Mouse (Mus musculus) intestine, embryonic 14.5 days (tissue): ENCODE data around the gene Tcf20. TPM values are rescaled to one million over a fixed set of nuclear protein-coding genes. Genes with fewer than 3 reads are reported as not detected.

Experiments
- ATAC-seq: fragments of 200-750 bp; cut with Nextera tagmentation; replicated peaks from 2 replicates; pipeline ENCODE4 v1.8.0; 2017; ENCODE audit warnings: low read depth, moderate number of reproducible peaks, moderate TSS enrichment, moderate library complexity; ENCODE audit not compliant: low FRiP score, low TSS enrichment
- DNase-seq: peaks from one replicate; pipeline ENCODE4 v3.0.0-alpha.2; 2018; ENCODE audit warnings: low spot score
- H3K27ac ChIP-seq: fragments of 300-500 bp; sonication (generic); 2 replicates; pipeline ENCODE4 v1.5.1; 2014; ENCODE audit warnings: low read depth, mild to moderate bottlenecking, control low read depth
- H3K27me3 ChIP-seq: fragments of 300-500 bp; sonication (generic); replicated peaks from 2 replicates; pipeline ENCODE4 v1.6.1; 2014; ENCODE audit warnings: low read length, control low read depth; ENCODE audit not compliant: control insufficient read depth, insufficient read depth
- H3K36me3 ChIP-seq: fragments of 300-500 bp; sonication (generic); 2 replicates; pipeline ENCODE4 v1.6.1; 2014; ENCODE audit warnings: low read length, control low read depth; ENCODE audit not compliant: control insufficient read depth, insufficient read depth
- H3K4me1 ChIP-seq: fragments of 300-500 bp; sonication (generic); replicated peaks from 2 replicates; pipeline ENCODE4 v1.6.1; 2014; ENCODE audit warnings: low read length, control low read depth, mixed read lengths; ENCODE audit not compliant: control insufficient read depth, insufficient read depth
- H3K4me2 ChIP-seq: fragments of 300-500 bp; sonication (generic); 2 replicates; pipeline ENCODE4 v1.6.1; 2014; ENCODE audit warnings: low read length
- H3K4me3 ChIP-seq: fragments of 300-500 bp; sonication (generic); 2 replicates; pipeline ENCODE4 v1.5.1; 2014; ENCODE audit warnings: low read depth, low read length, control low read depth, mixed read lengths
- H3K9ac ChIP-seq: fragments of 300-500 bp; sonication (generic); 2 replicates; pipeline ENCODE4 v1.6.1; 2014; ENCODE audit warnings: mild to moderate bottlenecking, low read length
- H3K9me3 ChIP-seq: fragments of 300-500 bp; sonication (generic); 2 replicates; pipeline ENCODE4 v1.6.1; 2016; ENCODE audit warnings: low read length, control low read depth; ENCODE audit not compliant: control insufficient read depth
- WGBS: fragments of 180-500 bp; shearing (Covaris S2); extraction: QIAGEN DNeasy Blood & Tissue Kit; methylation state at CpG from one replicate; pipeline ENCODE4 v1.1.7; 2014; 5-methylcytosine and 5-hydroxymethylcytosine counted together
- polyA plus RNA-seq: library from polyadenylated mRNA; unstranded; fragments of >200 nt; fragmentation: Nextera tagmentation; extraction: Ambion mirVana; gene quantifications from 2 replicates; pipeline ENCODE4 v1.2.1, GENCODE M21; 2014

Tcf20 gene
- polyA plus RNA-seq, 1 experiment from 2014 or later, result 11.7 TPM

- Histone ChIP-seq H3K9me3 (no peaks in the 10 kb centered on the region), H3K4me3 (no peak overlapping the region), H3K9ac (no peak overlapping the region), H3K27ac (no peak overlapping the region), H3K36me3 (no peaks in the 10 kb centered on the region), H3K4me1 (peaks cover 71% of the 10 kb centered on the region), H3K4me2 (no peak overlapping the region), H3K27me3 (no peaks in the 10 kb centered on the region)
- no peak for ATAC-seq
- WGBS, result 40% methylated on average over 8 of the region's 8 CpGs
- DNase-seq, result no peak
Observed at GRCm38 (mm10) chr15:82941733-82942132, 45.9 kb downstream of the Tcf20 start.

DNA sequence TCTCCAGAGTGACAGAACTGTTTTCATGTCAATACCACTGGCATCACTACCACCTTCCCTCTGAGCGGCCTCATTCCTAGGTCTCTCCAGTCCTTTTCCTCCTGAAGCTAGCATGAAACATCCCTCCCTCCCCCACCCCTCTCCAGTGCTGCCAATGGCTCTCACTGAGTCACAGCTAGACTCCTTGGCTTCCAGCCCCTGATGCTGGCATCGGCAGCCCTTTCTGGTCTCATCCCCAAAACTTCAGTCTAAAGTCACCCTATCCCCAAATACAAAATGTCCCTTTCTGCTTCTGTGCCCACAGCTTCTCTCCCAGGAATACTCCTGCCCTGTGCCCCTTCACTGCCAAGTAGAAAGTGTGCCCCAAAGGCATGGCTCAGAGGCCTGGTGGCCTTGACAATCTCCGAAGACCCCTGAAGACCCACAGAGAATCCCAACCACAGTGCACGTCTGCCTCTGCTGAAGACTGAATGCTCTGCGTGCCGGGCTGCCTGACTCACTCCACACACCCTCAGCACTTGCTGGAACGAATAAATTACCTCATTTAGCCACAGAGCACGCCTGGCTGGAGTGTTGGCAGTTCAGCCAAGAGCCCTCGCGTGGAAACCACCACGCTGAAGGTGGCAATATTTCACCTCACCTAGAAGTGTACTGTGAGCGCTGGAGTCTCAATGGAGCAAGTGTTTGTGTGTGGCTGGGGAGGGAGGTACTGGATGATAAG, 47.0 kb downstream of the Tcf20 start:
- peaks cover 81% of the 10 kb centered on the region for H3K4me1 ChIP-seq
- H3K27me3 ChIP-seq, result no peaks in the 10 kb centered on the region
- H3K4me2 ChIP-seq, result no peak overlapping the region
- WGBS, result 51% methylated on average over 12 of the region's 12 CpGs
- H3K9me3 ChIP-seq, result no peaks in the 10 kb centered on the region
- H3K36me3 ChIP-seq, result no peaks in the 10 kb centered on the region
- no peak for ATAC-seq
- H3K9ac ChIP-seq, result no peak overlapping the region
- DNase-seq, result no peak
- H3K4me3 ChIP-seq, result no peak overlapping the region
- no peak overlapping the region for H3K27ac ChIP-seq

GRCm38 (mm10) chr15:82938155-82938569, 49.5 kb downstream of the Tcf20 start:
- H3K27ac ChIP-seq, result peak overlapping the region; percentile 95
- peak overlapping the region; percentile 40 for H3K4me2 ChIP-seq
- no peak overlapping the region for H3K9ac ChIP-seq
- ATAC-seq (peak; percentile 81), DNase-seq (peak; percentile 91)
- H3K4me1 ChIP-seq, result peaks cover 66% of the 10 kb centered on the region
- H3K9me3 ChIP-seq, result no peaks in the 10 kb centered on the region
- no peaks in the 10 kb centered on the region for H3K36me3 ChIP-seq
- no peak overlapping the region for H3K4me3 ChIP-seq
- 26% methylated on average over 17 of the region's 17 CpGs for WGBS
- no peaks in the 10 kb centered on the region for H3K27me3 ChIP-seq

GRCm38 (mm10) chr15:82937428-82937992, 50.2 kb downstream of the Tcf20 start:
- DNase-seq (peak; percentile 73), ATAC-seq (peak; percentile 70)
- Histone ChIP-seq H3K27me3 (no peaks in the 10 kb centered on the region), H3K9ac (no peak overlapping the region), H3K27ac (peak overlapping the region; percentile 95), H3K9me3 (no peaks in the 10 kb centered on the region), H3K36me3 (no peaks in the 10 kb centered on the region), H3K4me3 (no peak overlapping the region), H3K4me2 (peak overlapping the region; percentile 39), H3K4me1 (peaks cover 69% of the 10 kb centered on the region)
- WGBS, result 42% methylated on average over 5 of the region's 5 CpGs

DNA sequence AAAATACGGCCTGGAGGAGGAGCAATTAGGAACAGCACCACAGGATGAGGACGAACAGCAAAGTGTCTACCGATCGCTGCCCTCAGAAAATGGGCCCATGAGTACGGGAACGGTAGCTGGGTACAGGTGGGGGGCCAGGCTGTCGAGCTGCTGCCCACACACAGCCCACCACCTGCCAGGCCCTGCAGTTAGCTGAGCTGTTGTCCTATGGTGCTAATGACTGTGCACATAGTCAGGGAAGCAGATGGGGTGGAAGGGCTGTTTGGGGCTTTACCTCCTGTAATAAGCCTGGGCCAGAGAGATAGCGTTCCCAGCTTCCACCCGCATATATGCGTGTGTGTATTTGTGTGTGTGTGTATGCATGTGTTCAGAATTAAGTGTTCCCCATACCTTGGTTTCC, 52.7 kb downstream of the Tcf20 start:
- Histone ChIP-seq H3K4me3 (no peak overlapping the region), H3K36me3 (no peaks in the 10 kb centered on the region), H3K27ac (no peak overlapping the region), H3K4me2 (no peak overlapping the region), H3K9ac (no peak overlapping the region), H3K4me1 (peaks cover 52% of the 10 kb centered on the region), H3K27me3 (no peaks in the 10 kb centered on the region), H3K9me3 (no peaks in the 10 kb centered on the region)
- WGBS, result 83% methylated on average over 10 of the region's 10 CpGs
- no peak for DNase-seq
- no peak for ATAC-seq

DNA sequence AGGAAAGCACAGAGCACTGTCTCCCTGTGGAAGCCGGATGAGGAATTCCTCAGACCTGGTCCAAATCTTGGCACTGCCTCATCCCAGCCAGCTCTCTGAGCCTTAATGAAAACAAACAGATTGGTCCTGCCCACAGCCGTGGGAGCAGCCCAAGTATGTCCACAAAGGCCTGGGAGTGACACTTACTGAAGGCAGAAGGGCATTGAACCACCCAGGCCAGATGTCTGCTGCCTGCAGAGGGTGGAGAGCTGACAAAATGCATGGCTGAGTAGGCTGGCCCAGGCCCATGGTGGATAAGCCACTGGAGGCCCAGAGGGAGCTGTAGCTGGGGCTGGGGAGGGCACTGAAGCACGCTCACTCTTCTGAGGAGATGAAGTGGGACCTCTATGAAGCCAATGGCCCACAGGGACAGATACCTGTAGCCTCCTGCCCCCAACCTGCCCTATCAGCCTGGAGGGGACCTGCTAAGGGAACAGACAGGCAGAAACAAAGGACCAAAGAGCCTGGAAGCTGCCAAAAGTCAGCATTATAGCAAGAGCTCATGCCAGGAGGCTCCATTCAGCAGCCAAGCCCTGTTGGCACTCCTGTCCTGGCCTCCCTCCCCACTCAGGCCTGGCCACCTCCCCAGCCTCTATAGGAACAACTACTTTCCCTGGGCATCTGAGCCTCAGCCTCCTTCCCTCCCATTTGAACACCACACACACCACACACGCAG, 54.6 kb downstream of the Tcf20 start:
- H3K9ac ChIP-seq, result no peak overlapping the region
- ATAC-seq (no peak), DNase-seq (no peak)
- H3K36me3 ChIP-seq, result no peaks in the 10 kb centered on the region
- peaks cover 60% of the 10 kb centered on the region for H3K4me1 ChIP-seq
- H3K4me2 ChIP-seq, result no peak overlapping the region
- H3K27me3 ChIP-seq, result no peaks in the 10 kb centered on the region
- H3K9me3 ChIP-seq, result no peaks in the 10 kb centered on the region
- WGBS, result 40% methylated on average over 4 of the region's 4 CpGs
- no peak overlapping the region for H3K4me3 ChIP-seq
- no peak overlapping the region; the same call in 1 of the 2 replicates for H3K27ac ChIP-seq

- ATAC-seq, result no peak
- DNase-seq, result no peak
- H3K9ac ChIP-seq, result no peak overlapping the region
- H3K4me2 ChIP-seq, result no peak overlapping the region
- H3K4me1 ChIP-seq, result peaks cover 61% of the 10 kb centered on the region
- no peaks in the 10 kb centered on the region for H3K27me3 ChIP-seq
- WGBS, result 82% methylated on average over 5 of the region's 5 CpGs
- no peak overlapping the region for H3K27ac ChIP-seq
- H3K36me3 ChIP-seq, result no peaks in the 10 kb centered on the region
- no peaks in the 10 kb centered on the region for H3K9me3 ChIP-seq
- H3K4me3 ChIP-seq, result no peak overlapping the region
Observed at GRCm38 (mm10) chr15:82931436-82931835, 56.2 kb downstream of the Tcf20 start.

DNA sequence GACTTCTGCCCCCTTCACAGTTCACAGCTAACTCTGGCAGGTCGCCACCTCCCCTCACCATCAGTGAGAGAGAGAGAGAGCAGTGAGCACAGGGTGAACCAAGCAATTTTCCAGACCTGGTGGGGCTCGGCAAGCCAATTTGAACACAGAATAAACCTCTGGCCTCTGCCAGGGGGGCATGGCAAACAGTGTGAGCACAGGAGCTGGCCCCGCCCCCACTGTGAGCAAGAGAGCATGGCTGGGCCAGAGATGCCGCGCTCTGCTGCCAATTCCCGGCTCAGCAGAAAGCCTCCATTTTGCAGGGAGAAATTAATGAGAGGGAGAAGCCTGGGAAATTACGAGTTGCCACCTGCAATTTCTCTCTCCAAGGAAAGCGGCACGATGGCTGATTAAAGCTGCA, 58.1 kb downstream of the Tcf20 start:
- no peaks in the 10 kb centered on the region for H3K9me3 ChIP-seq
- 28% methylated on average over 9 of the region's 9 CpGs for WGBS
- ATAC-seq, result no peak
- H3K4me2 ChIP-seq, result 0 out of 2 replicates have a peak overlapping the region, but pooled peaks have one; percentile 12
- H3K27ac ChIP-seq, result no peak overlapping the region
- H3K27me3 ChIP-seq, result no peaks in the 10 kb centered on the region
- H3K4me3 ChIP-seq, result no peak overlapping the region
- no peaks in the 10 kb centered on the region for H3K36me3 ChIP-seq
- peaks cover 67% of the 10 kb centered on the region for H3K4me1 ChIP-seq
- no peak overlapping the region for H3K9ac ChIP-seq
- DNase-seq, result no peak
